Mouse (Mus musculus) neural tube, embryonic 11.5 days (tissue): ENCODE data around the gene Lrrn4. TPM values are rescaled to one million over a fixed set of nuclear protein-coding genes. Genes with fewer than 3 reads are reported as not detected.
A peak's percentile ranks its signal among the peaks of the same experiment; 100 is the strongest.

Experiments used
- ATAC-seq: fragments of 200-750 bp; cut with Nextera tagmentation; 2 replicates; pipeline ENCODE4 v1.8.0; 2017; ENCODE audit warnings: moderate number of reproducible peaks, mild to moderate bottlenecking, moderate TSS enrichment, moderate library complexity; ENCODE audit not compliant: insufficient read depth, low FRiP score, low TSS enrichment
- DNase-seq: peaks from one replicate; pipeline ENCODE4 v3.0.0-alpha.2; 2015; ENCODE audit warnings: low spot score
- H3K27ac ChIP-seq: fragments of 300-500 bp; sonication (generic); 2 replicates; pipeline ENCODE4 v1.5.1; 2014; ENCODE audit warnings: low read depth, mild to moderate bottlenecking, low read length
- H3K27me3 ChIP-seq: fragments of 300-500 bp; sonication (generic); 2 replicates; pipeline ENCODE4 v1.6.1; 2014; ENCODE audit warnings: mild to moderate bottlenecking, low read length, mixed read lengths; ENCODE audit not compliant: control insufficient read depth, insufficient read depth
- H3K36me3 ChIP-seq: fragments of 300-500 bp; sonication (generic); 2 replicates; pipeline ENCODE4 v1.6.1; 2014; ENCODE audit warnings: mild to moderate bottlenecking, low read length, moderate library complexity, mixed read lengths; ENCODE audit not compliant: control insufficient read depth, insufficient read depth
- H3K4me1 ChIP-seq: fragments of 300-500 bp; sonication (generic); 2 replicates; pipeline ENCODE4 v1.6.1; 2014; ENCODE audit warnings: low read length, mixed read lengths; ENCODE audit not compliant: control insufficient read depth, insufficient read depth
- H3K4me2 ChIP-seq: fragments of 300-500 bp; sonication (generic); 2 replicates; pipeline ENCODE4 v1.6.1; 2014; ENCODE audit warnings: low read depth, mild to moderate bottlenecking, moderate library complexity
- H3K4me3 ChIP-seq: fragments of 300-500 bp; sonication (generic); 2 replicates; pipeline ENCODE4 v1.5.1; 2014; ENCODE audit warnings: low read depth, low read length
- H3K9ac ChIP-seq: fragments of 300-500 bp; sonication (generic); 2 replicates; pipeline ENCODE4 v1.6.1; 2014; ENCODE audit warnings: mild to moderate bottlenecking, low read length
- H3K9me3 ChIP-seq: fragments of 300-500 bp; sonication (generic); 2 replicates; pipeline ENCODE4 v1.6.1; 2016; ENCODE audit warnings: low read length; ENCODE audit not compliant: control insufficient read depth
- WGBS: fragments of 180-500 bp; shearing (Covaris S2); extraction: QIAGEN DNeasy Blood & Tissue Kit; methylation state at CpG from one replicate; pipeline ENCODE4 v1.1.7; 2014; 5-methylcytosine and 5-hydroxymethylcytosine counted together
- polyA plus RNA-seq: library from polyadenylated mRNA; unstranded; fragments of >200 nt; fragmentation: Nextera tagmentation; extraction: Ambion mirVana; gene quantifications from 2 replicates; pipeline ENCODE4 v1.2.1, GENCODE M21; 2014

Gene Lrrn4
- polyA plus RNA-seq, 1 experiment from 2014 or later, result 0.21 TPM

- Histone ChIP-seq H3K4me3 (peak overlapping the region; percentile 49), H3K4me1 (peaks cover 7% of the 10 kb centered on the region), H3K9me3 (no peaks in the 10 kb centered on the region), H3K27me3 (peaks cover 19% of the 10 kb centered on the region), H3K36me3 (no peaks in the 10 kb centered on the region), H3K4me2 (peak overlapping the region; percentile 94), H3K9ac (peak overlapping the region; percentile 53), H3K27ac (no peak overlapping the region)
- DNase-seq (peak; percentile 65), ATAC-seq (peak; percentile 62)
- under 1% methylated on average over 58 of the region's 58 CpGs for WGBS
Observed at GRCm38 (mm10) chr2:132879261-132880044, 1.2 kb downstream of the Lrrn4 start.

- no peak for ATAC-seq
- WGBS, result 62% methylated on average over 1 of the region's 1 CpGs
- no peaks in the 10 kb centered on the region for H3K36me3 ChIP-seq
- H3K4me1 ChIP-seq, result peaks cover 7% of the 10 kb centered on the region
- H3K4me2 ChIP-seq, result no peak overlapping the region
- H3K27me3 ChIP-seq, result peaks cover 19% of the 10 kb centered on the region
- H3K9ac ChIP-seq, result no peak overlapping the region
- no peak overlapping the region for H3K27ac ChIP-seq
- H3K9me3 ChIP-seq, result no peaks in the 10 kb centered on the region
- no peak overlapping the region for H3K4me3 ChIP-seq
- no peak for DNase-seq
Observed at GRCm38 (mm10) chr2:132876991-132877390, 3.7 kb downstream of the Lrrn4 start.

GRCm38 (mm10) chr2:132873657-132874326, 6.9 kb downstream of the Lrrn4 start:
- peaks cover under 1% of the 10 kb centered on the region; the same call in 1 of the 2 replicates for H3K4me1 ChIP-seq
- H3K36me3 ChIP-seq, result no peaks in the 10 kb centered on the region
- no peak overlapping the region for H3K4me2 ChIP-seq
- no peak for ATAC-seq
- H3K4me3 ChIP-seq, result no peak overlapping the region
- no peaks in the 10 kb centered on the region for H3K9me3 ChIP-seq
- H3K9ac ChIP-seq, result no peak overlapping the region
- no peak for DNase-seq
- peaks cover 4% of the 10 kb centered on the region; the same call in 1 of the 2 replicates for H3K27me3 ChIP-seq
- no peak overlapping the region for H3K27ac ChIP-seq
- WGBS, result 89% methylated on average over 10 of the region's 10 CpGs

DNA sequence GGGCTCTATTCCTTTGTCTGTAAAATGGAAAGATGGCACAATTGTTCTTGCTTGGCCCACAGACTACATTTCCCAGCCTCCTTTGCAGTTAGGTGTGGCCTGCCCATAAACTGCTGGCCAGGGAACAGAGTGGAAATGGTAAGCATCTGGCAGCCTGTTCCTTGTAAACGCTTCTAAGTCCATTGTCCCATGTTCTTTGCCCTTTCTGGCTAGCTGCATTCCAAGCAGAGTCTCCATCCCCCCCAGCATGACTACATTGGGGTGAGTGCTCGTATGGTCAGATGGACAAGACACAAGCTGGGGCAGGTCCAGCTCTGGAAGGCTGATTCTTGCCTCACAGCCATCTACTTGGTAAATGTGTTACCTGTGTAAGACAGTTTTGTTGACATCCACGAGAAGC, 9.0 kb downstream of the Lrrn4 start:
- no peak overlapping the region for H3K9ac ChIP-seq
- H3K4me2 ChIP-seq, result no peak overlapping the region
- ATAC-seq (no peak), DNase-seq (no peak)
- no peak overlapping the region for H3K27ac ChIP-seq
- no peak overlapping the region for H3K4me3 ChIP-seq
- H3K9me3 ChIP-seq, result no peaks in the 10 kb centered on the region
- H3K27me3 ChIP-seq, result no peaks in the 10 kb centered on the region
- WGBS, result 73% methylated on average over 3 of the region's 3 CpGs
- no peaks in the 10 kb centered on the region for H3K36me3 ChIP-seq
- H3K4me1 ChIP-seq, result no peaks in the 10 kb centered on the region

DNA sequence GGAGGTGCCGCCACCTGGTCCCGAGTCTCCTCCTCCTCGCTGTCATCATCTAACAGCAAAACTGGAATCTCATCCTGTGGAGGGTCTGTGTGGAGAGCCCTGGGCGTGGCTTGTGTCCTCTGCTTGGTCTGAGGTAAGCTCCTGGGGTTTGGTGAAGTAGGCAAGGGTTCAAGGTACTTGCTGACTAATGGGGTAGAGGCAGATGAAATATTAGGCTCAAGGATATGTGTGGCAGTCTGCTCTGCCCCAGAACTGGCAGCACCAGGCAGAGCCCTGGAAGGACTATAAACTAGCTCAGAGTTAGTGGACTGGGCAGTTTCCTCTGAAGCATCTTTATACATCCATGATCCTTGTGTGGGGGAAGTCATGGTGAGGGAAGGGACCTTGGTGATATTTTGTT, 10.4 kb downstream of the Lrrn4 start:
- 76% methylated on average over 4 of the region's 4 CpGs for WGBS
- no peak overlapping the region for H3K9ac ChIP-seq
- no peak overlapping the region for H3K4me3 ChIP-seq
- DNase-seq, result no peak
- H3K36me3 ChIP-seq, result no peaks in the 10 kb centered on the region
- ATAC-seq, result no peak
- H3K27me3 ChIP-seq, result no peaks in the 10 kb centered on the region
- H3K9me3 ChIP-seq, result no peaks in the 10 kb centered on the region
- H3K4me1 ChIP-seq, result no peaks in the 10 kb centered on the region
- H3K4me2 ChIP-seq, result no peak overlapping the region
- no peak overlapping the region for H3K27ac ChIP-seq

DNA sequence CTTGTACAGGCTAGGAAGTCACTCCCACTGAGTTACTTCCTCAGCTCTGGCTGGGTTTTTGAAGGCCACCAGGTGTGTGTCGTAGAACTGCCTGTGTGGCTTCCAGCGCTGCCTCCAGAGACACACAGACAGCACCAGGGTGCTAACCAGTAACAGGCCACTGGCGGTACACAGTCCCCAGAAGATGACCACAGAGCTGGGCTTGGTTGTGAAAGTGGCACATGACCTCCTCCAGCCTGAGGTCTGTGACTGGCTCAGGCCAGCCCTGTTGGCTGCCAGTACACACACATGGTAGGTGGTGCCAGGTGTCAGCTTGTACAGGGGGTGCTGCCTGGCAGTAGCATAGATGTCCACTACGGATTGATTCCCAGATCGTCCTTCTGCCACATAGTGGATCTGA, 11.0 kb downstream of the Lrrn4 start:
- H3K4me3 ChIP-seq, result no peak overlapping the region
- no peaks in the 10 kb centered on the region for H3K4me1 ChIP-seq
- no peaks in the 10 kb centered on the region for H3K9me3 ChIP-seq
- no peaks in the 10 kb centered on the region for H3K27me3 ChIP-seq
- DNase-seq (no peak), ATAC-seq (no peak)
- H3K36me3 ChIP-seq, result no peaks in the 10 kb centered on the region
- no peak overlapping the region for H3K9ac ChIP-seq
- H3K4me2 ChIP-seq, result no peak overlapping the region
- no peak overlapping the region for H3K27ac ChIP-seq
- 89% methylated on average over 5 of the region's 5 CpGs for WGBS

GRCm38 (mm10) chr2:132867521-132867920, 13.2 kb downstream of the Lrrn4 start:
- no peaks in the 10 kb centered on the region for H3K9me3 ChIP-seq
- H3K4me3 ChIP-seq, result no peak overlapping the region
- H3K9ac ChIP-seq, result no peak overlapping the region
- 84% methylated on average over 5 of the region's 5 CpGs for WGBS
- H3K36me3 ChIP-seq, result 0 out of 2 replicates have a peak, but pooled peaks cover 2% of the 10 kb centered on the region
- H3K4me1 ChIP-seq, result no peaks in the 10 kb centered on the region
- DNase-seq (no peak), ATAC-seq (no peak)
- H3K27ac ChIP-seq, result no peak overlapping the region
- H3K27me3 ChIP-seq, result no peaks in the 10 kb centered on the region
- H3K4me2 ChIP-seq, result no peak overlapping the region

GRCm38 (mm10) chr2:132863325-132863724, 17.4 kb downstream of the Lrrn4 start:
- Histone ChIP-seq H3K4me3 (no peak overlapping the region), H3K27me3 (no peaks in the 10 kb centered on the region), H3K4me1 (no peaks in the 10 kb centered on the region), H3K27ac (no peak overlapping the region), H3K36me3 (0 out of 2 replicates have a peak, but pooled peaks cover 2% of the 10 kb centered on the region), H3K9ac (no peak overlapping the region), H3K9me3 (no peaks in the 10 kb centered on the region), H3K4me2 (no peak overlapping the region)
- ATAC-seq (no peak), DNase-seq (no peak)
- WGBS, result 93% methylated on average over 2 of the region's 2 CpGs

DNA sequence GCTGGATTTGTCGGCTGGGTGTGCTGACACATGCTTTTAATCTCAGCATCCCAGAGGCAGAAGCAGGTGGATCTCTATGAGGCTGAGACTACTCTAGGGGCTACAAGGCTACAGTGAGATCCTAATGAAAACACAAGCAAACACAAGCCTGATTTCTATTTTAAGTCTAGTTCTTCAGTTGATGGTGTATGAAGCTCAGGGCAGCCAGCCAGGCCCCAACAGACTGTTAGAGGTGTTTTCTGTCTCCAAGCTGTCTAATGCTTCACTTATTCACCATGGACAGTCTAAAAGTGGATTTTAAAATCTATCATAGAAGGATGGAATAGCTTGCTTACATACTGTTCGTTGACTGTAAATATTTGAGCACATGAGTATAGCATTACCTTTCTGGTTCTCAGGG, 19.2 kb downstream of the Lrrn4 start:
- no peak overlapping the region for H3K4me3 ChIP-seq
- no peak overlapping the region for H3K4me2 ChIP-seq
- WGBS, result 93% methylated on average over 2 of the region's 2 CpGs
- H3K27me3 ChIP-seq, result no peaks in the 10 kb centered on the region
- H3K9me3 ChIP-seq, result no peaks in the 10 kb centered on the region
- DNase-seq, result no peak
- no peak overlapping the region for H3K27ac ChIP-seq
- no peaks in the 10 kb centered on the region for H3K4me1 ChIP-seq
- no peak for ATAC-seq
- 0 out of 2 replicates have a peak, but pooled peaks cover 2% of the 10 kb centered on the region for H3K36me3 ChIP-seq
- no peak overlapping the region for H3K9ac ChIP-seq
